In genomic region chr1:193665854-193666253, GRCm38 (mm10) we compare ENCODE assay signal across 10 mouse cellular contexts.
DNase-seq lines count a peak whose midpoint lies in the region; ATAC-seq and TF ChIP-seq lines count a peak whose summit lies in the region.
"Had no signal": no experiment of that assay in that cellular context is flagged by ENCODE, and none has a peak within 500 bp of the region (broad histone marks: within the 10 kb centered on the region; RNA-seq: fewer than 3 reads in every experiment).

No protein-coding gene starts in this region.

- TF ChIP-seq POLR2A in heart, adult 2 months (IDR thresholded peaks at IDR 0.05; ENCODE audit: insufficient read depth, low read depth, low read length), result peak; percentile 20; the same call in 1 of the 2 replicates
- TF ChIP-seq POLR2A in cerebellum, adult 2 months (IDR thresholded peaks at IDR 0.05; ENCODE audit: borderline replicate concordance, insufficient read depth, low read length), result no peak

- intact Hi-C loops in heart, adult 2 months (cut with DNase I), result loop anchor here (5.0 kb wide), 1 partner anchor 89 kb away; no protein-coding TSS in a partner anchor

- no peaks in the 10 kb centered on the region for H3K79me2 ChIP-seq in heart, adult 2 months (replicated peaks; ENCODE audit: control insufficient read depth, insufficient read depth, low read length)

- no peak for DNase-seq in forebrain, embryonic 11.5 days (ENCODE audit: low spot score)
- peak; percentile 27 to 50 for DNase-seq in heart, adult 2 months
- no peak for DNase-seq in hindbrain, embryonic 14.5 days (ENCODE audit: low spot score)
- DNase-seq in thymus, postnatal 0 days (ENCODE audit: low spot score), result no peak
- DNase-seq in testis, postnatal 10 days (ENCODE audit: low spot score), result no peak
- no peak for DNase-seq in cerebellum, adult 2 months
- DNase-seq: kidney, adult 9 months had no signal

- peak; percentile 43; the same call in 1 of the 2 replicates for TF ChIP-seq EP300 in heart, adult 2 months (IDR thresholded peaks at IDR 0.05; ENCODE audit: insufficient read depth, low read depth, low read length)

- H3K36me3 ChIP-seq in forebrain, embryonic 11.5 days (ENCODE audit: control insufficient read depth, insufficient read depth, low read length), result no peaks in the 10 kb centered on the region
- no peaks in the 10 kb centered on the region for H3K36me3 ChIP-seq in forebrain, embryonic 12.5 days (replicated peaks)
- peaks cover 3% of the 10 kb centered on the region; the same call in 1 of the 2 replicates for H3K36me3 ChIP-seq in heart, adult 2 months (ENCODE audit: control insufficient read depth, insufficient read depth, low read length)
- no peaks in the 10 kb centered on the region for H3K36me3 ChIP-seq in hindbrain, embryonic 14.5 days (replicated peaks; ENCODE audit: control insufficient read depth, insufficient read depth)
- H3K36me3 ChIP-seq in neural tube, embryonic 14.5 days (ENCODE audit: control insufficient read depth, insufficient read depth, low read length), result no peaks in the 10 kb centered on the region

- no peak for TF ChIP-seq CTCF in heart, adult 2 months (IDR thresholded peaks at IDR 0.05)
- TF ChIP-seq CTCF in cerebellum, adult 2 months (IDR thresholded peaks at IDR 0.05; ENCODE audit: borderline replicate concordance, insufficient read depth, low read depth, low read length), result no peak

- H3K4me2 ChIP-seq in forebrain, embryonic 11.5 days (ENCODE audit: low read depth, low read length, severe bottlenecking), result no peak overlapping the region
- H3K4me2 ChIP-seq in forebrain, embryonic 12.5 days, result no peak overlapping the region
- H3K4me2 ChIP-seq in hindbrain, embryonic 14.5 days (replicated peaks), result no peak overlapping the region
- H3K4me2 ChIP-seq in neural tube, embryonic 14.5 days (ENCODE audit: low read depth, low read length), result no peak overlapping the region

- H3K4me1 ChIP-seq in forebrain, embryonic 11.5 days (replicated peaks; ENCODE audit: control insufficient read depth, insufficient read depth, low read length), result peaks cover 14% of the 10 kb centered on the region; the same call in 1 of the 2 replicates
- H3K4me1 ChIP-seq in forebrain, embryonic 12.5 days, result peaks cover 36% of the 10 kb centered on the region
- peaks cover 2% of the 10 kb centered on the region; the same call in 1 of the 2 replicates for H3K4me1 ChIP-seq in heart, adult 2 months (ENCODE audit: control insufficient read depth, insufficient read depth, low read length)
- no peaks in the 10 kb centered on the region; the same call in 1 of the 2 replicates for H3K4me1 ChIP-seq in hindbrain, embryonic 14.5 days (replicated peaks; ENCODE audit: control insufficient read depth, insufficient read depth, low read length)
- H3K4me1 ChIP-seq in neural tube, embryonic 14.5 days (ENCODE audit: control insufficient read depth, insufficient read depth, low read length), result peaks cover 7% of the 10 kb centered on the region; the same call in 1 of the 2 replicates
- H3K4me1 ChIP-seq in cerebellum, adult 2 months (ENCODE audit: control insufficient read depth, insufficient read depth, low read length), result no peaks in the 10 kb centered on the region

- 37% methylated on average over 5 of the region's 5 CpGs for WGBS in forebrain, embryonic 11.5 days
- WGBS in forebrain, embryonic 12.5 days, result 51% methylated on average over 5 of the region's 5 CpGs
- WGBS in heart, adult 2 months, result 54% methylated on average over 5 of the region's 5 CpGs
- 40% methylated on average over 5 of the region's 5 CpGs for WGBS in hindbrain, embryonic 14.5 days
- 30% methylated on average over 5 of the region's 5 CpGs for WGBS in neural tube, embryonic 14.5 days
- WGBS in cerebellum, adult 2 months, result 65% methylated on average over 5 of the region's 5 CpGs

- no peak overlapping the region for H3K9ac ChIP-seq in forebrain, embryonic 11.5 days (ENCODE audit: low read length)
- H3K9ac ChIP-seq in forebrain, embryonic 12.5 days, result no peak overlapping the region
- H3K9ac ChIP-seq in heart, adult 2 months (ENCODE audit: low read depth, low read length), result no peak overlapping the region
- no peak overlapping the region for H3K9ac ChIP-seq in hindbrain, embryonic 14.5 days
- no peak overlapping the region for H3K9ac ChIP-seq in neural tube, embryonic 14.5 days (replicated peaks; ENCODE audit: low read depth, low read length)

- ATAC-seq in forebrain, embryonic 11.5 days (replicated peaks; ENCODE audit: low FRiP score), result peak; percentile 40; the same call in 1 of the 2 replicates
- no peak for ATAC-seq in forebrain, embryonic 12.5 days (ENCODE audit: low FRiP score)
- peak; percentile 76; the same call in 1 of the 2 replicates for ATAC-seq in hindbrain, embryonic 14.5 days (ENCODE audit: low FRiP score)
- ATAC-seq in neural tube, embryonic 14.5 days (ENCODE audit: low read depth), result peak; percentile 73; the same call in 1 of the 2 replicates
- ATAC-seq: lung, postnatal 0 days had no signal

- no peaks in the 10 kb centered on the region for H3K27me3 ChIP-seq in forebrain, embryonic 11.5 days (ENCODE audit: control insufficient read depth, insufficient read depth, low read length)
- H3K27me3 ChIP-seq in forebrain, embryonic 12.5 days, result peaks cover 17% of the 10 kb centered on the region; the same call in 1 of the 2 replicates
- no peaks in the 10 kb centered on the region for H3K27me3 ChIP-seq in heart, adult 2 months (ENCODE audit: control insufficient read depth, insufficient read depth, low read length)
- H3K27me3 ChIP-seq in hindbrain, embryonic 14.5 days (ENCODE audit: control insufficient read depth, insufficient read depth, low read length), result no peaks in the 10 kb centered on the region
- H3K27me3 ChIP-seq in neural tube, embryonic 14.5 days (ENCODE audit: control insufficient read depth, insufficient read depth, low read length), result no peaks in the 10 kb centered on the region
- no peaks in the 10 kb centered on the region; the same call in 1 of the 2 replicates for H3K27me3 ChIP-seq in cerebellum, adult 2 months (ENCODE audit: control insufficient read depth, insufficient read depth, low read length)

- no peak overlapping the region for H3K27ac ChIP-seq in forebrain, embryonic 11.5 days (ENCODE audit: low read depth, low read length)
- H3K27ac ChIP-seq in forebrain, embryonic 12.5 days, result no peak overlapping the region
- H3K27ac ChIP-seq in heart, adult 2 months, result peak overlapping the region; percentile 40; the same call in 1 of the 2 replicates
- H3K27ac ChIP-seq in hindbrain, embryonic 14.5 days, result no peak overlapping the region
- peak overlapping the region; percentile 22; the same call in 1 of the 2 replicates for H3K27ac ChIP-seq in neural tube, embryonic 14.5 days (ENCODE audit: low read depth, low read length)
- no peak overlapping the region for H3K27ac ChIP-seq in cerebellum, adult 2 months (ENCODE audit: insufficient read depth, low read length)

- no peaks in the 10 kb centered on the region; the same call in 1 of the 2 replicates for H3K9me3 ChIP-seq in forebrain, embryonic 11.5 days (ENCODE audit: control insufficient read depth, low read length)
- no peaks in the 10 kb centered on the region for H3K9me3 ChIP-seq in forebrain, embryonic 12.5 days
- H3K9me3 ChIP-seq in hindbrain, embryonic 14.5 days (ENCODE audit: control insufficient read depth, low read length), result peaks cover 5% of the 10 kb centered on the region; the same call in 1 of the 2 replicates
- H3K9me3 ChIP-seq in neural tube, embryonic 14.5 days (ENCODE audit: control insufficient read depth, low read length), result no peaks in the 10 kb centered on the region

- no peak overlapping the region for H3K4me3 ChIP-seq in forebrain, embryonic 11.5 days (ENCODE audit: low read depth, low read length)
- no peak overlapping the region for H3K4me3 ChIP-seq in forebrain, embryonic 12.5 days (replicated peaks)
- no peak overlapping the region for H3K4me3 ChIP-seq in heart, adult 2 months
- H3K4me3 ChIP-seq in hindbrain, embryonic 14.5 days (replicated peaks; ENCODE audit: low read length), result no peak overlapping the region
- no peak overlapping the region for H3K4me3 ChIP-seq in neural tube, embryonic 14.5 days (ENCODE audit: low read depth, low read length)
- no peak overlapping the region for H3K4me3 ChIP-seq in cerebellum, adult 2 months (replicated peaks; ENCODE audit: insufficient read depth, low read depth, low read length)

Comparison
In these comparisons a context has a peak if more than half of its experiments do, and no peak if none do; other contexts are left out.
1. DNase-seq: peak in heart, adult 2 months (2 of 2); none in forebrain, embryonic 11.5 days (single experiment), hindbrain, embryonic 14.5 days (single experiment), thymus, postnatal 0 days (single experiment), testis, postnatal 10 days (single experiment) and cerebellum, adult 2 months (0 of 2).
2. H3K27ac ChIP-seq: peak in heart, adult 2 months (single experiment) and neural tube, embryonic 14.5 days (single experiment); none in forebrain, embryonic 11.5 days (single experiment), forebrain, embryonic 12.5 days (single experiment), hindbrain, embryonic 14.5 days (single experiment) and cerebellum, adult 2 months (single experiment).